Mouse (Mus musculus): ENCODE data around the gene Arhgap45. TPM values are rescaled to one million over a fixed set of nuclear protein-coding genes. Genes with fewer than 3 reads are reported as not detected.
"Not testable (repeated sequence)": the region's sequence is repeated elsewhere in the genome, so short reads cannot be mapped to it uniquely, and the experiment has no call there.

Arhgap45 gene
- polyA plus RNA-seq, 2 experiments: 7.9 to 20.9 TPM

- H3K27me3 ChIP-seq (ENCODE audit: control insufficient read depth, insufficient read depth, low read length): no peaks in the 10 kb centered on the region
- no peaks in the 10 kb centered on the region for H3K36me3 ChIP-seq (replicated peaks; ENCODE audit: control insufficient read depth, insufficient read depth, low read depth)
- no peak overlapping the region for H3K27ac ChIP-seq
- DNase-seq (ENCODE audit: low read depth in 3 of 3, low spot score in 3 of 3): no peak
- H3K4me1 ChIP-seq (replicated peaks; ENCODE audit: control insufficient read depth in 2 of 2, insufficient read depth in 2 of 2, low read length in 1 of 2): peaks cover 8 to 19% of the 10 kb centered on the region in 2 experiments
- no peak for ATAC-seq (ENCODE audit: insufficient read depth)
- 84% methylated on average over 4 of the region's 4 CpGs for WGBS (ENCODE audit: insufficient replicate concordance)
- H3K9me3 ChIP-seq (ENCODE audit: control insufficient read depth, low read length): no peaks in the 10 kb centered on the region
- H3K9ac ChIP-seq (replicated peaks): no peak overlapping the region
- no peak overlapping the region for H3K4me2 ChIP-seq (ENCODE audit: low read depth)
- TF ChIP-seq CTCF (IDR thresholded peaks at IDR 0.05; ENCODE audit: low read depth) (no peak), EP300 (IDR thresholded peaks at IDR 0.05; ENCODE audit: low read depth) (no peak)
- no peak overlapping the region for H3K4me3 ChIP-seq (ENCODE audit: insufficient read depth in 1 of 2, low read depth in 2 of 2, low read length in 2 of 2)
These were observed 27.6 kb downstream of the Arhgap45 start for GRCm38 (mm10) chr10:80044087-80044486.

DNA sequence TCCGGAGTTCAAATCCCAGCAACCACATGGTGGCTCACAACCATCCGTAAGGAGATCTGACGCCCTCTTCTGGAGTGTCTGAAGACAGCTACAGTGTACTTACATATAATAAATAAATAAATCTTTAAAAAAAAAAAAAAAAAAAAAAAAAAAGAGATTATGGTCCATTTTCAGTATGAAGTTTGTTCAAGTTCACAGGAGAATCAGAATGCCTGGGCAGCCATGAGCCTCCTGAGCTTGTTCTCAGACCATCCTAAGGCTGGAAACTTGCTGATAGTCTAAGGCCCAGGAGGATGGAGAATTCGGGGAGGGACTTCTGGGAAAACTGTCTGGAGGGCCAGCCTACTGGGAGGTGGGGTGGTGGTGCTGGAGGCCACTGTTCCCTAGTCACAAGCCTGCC, 28.9 kb downstream of the Arhgap45 start:
- not testable (repeated sequence) for H3K36me3 ChIP-seq (replicated peaks; ENCODE audit: control insufficient read depth, insufficient read depth, low read depth); DNase-seq (ENCODE audit: low read depth in 3 of 3, low spot score in 3 of 3); H3K27ac ChIP-seq; H3K4me2 ChIP-seq (ENCODE audit: low read depth); H3K27me3 ChIP-seq (ENCODE audit: control insufficient read depth, insufficient read depth, low read length); ATAC-seq (ENCODE audit: insufficient read depth); H3K4me3 ChIP-seq (ENCODE audit: insufficient read depth in 1 of 2, low read depth in 2 of 2, low read length in 2 of 2); H3K9me3 ChIP-seq (ENCODE audit: control insufficient read depth, low read length); H3K9ac ChIP-seq (replicated peaks)
- WGBS (ENCODE audit: insufficient replicate concordance): 71% methylated on average over 2 of the region's 4 CpGs
- H3K4me1 ChIP-seq (replicated peaks; ENCODE audit: control insufficient read depth in 2 of 2, insufficient read depth in 2 of 2, low read length in 1 of 2): peaks cover 5 to 18% of the 10 kb centered on the region in 2 experiments

GRCm38 (mm10) chr10:80045766-80046165, 29.3 kb downstream of the Arhgap45 start:
- TF ChIP-seq EP300 (IDR thresholded peaks at IDR 0.05; ENCODE audit: low read depth): no peak
- no peak for TF ChIP-seq CTCF (IDR thresholded peaks at IDR 0.05; ENCODE audit: low read depth)
- H3K4me3 ChIP-seq (ENCODE audit: insufficient read depth in 1 of 2, low read depth in 2 of 2, low read length in 2 of 2): no peak overlapping the region
- H3K4me2 ChIP-seq (ENCODE audit: low read depth): no peak overlapping the region
- H3K36me3 ChIP-seq (replicated peaks; ENCODE audit: control insufficient read depth, insufficient read depth, low read depth): no peaks in the 10 kb centered on the region
- H3K9ac ChIP-seq (replicated peaks): no peak overlapping the region
- no peak overlapping the region for H3K27ac ChIP-seq
- peaks cover 9 to 19% of the 10 kb centered on the region in 2 experiments for H3K4me1 ChIP-seq (replicated peaks; ENCODE audit: control insufficient read depth in 2 of 2, insufficient read depth in 2 of 2, low read length in 1 of 2)
- no peaks in the 10 kb centered on the region for H3K9me3 ChIP-seq (ENCODE audit: control insufficient read depth, low read length)
- ATAC-seq (ENCODE audit: insufficient read depth) (no peak), DNase-seq (ENCODE audit: low read depth in 3 of 3, low spot score in 3 of 3) (no peak)
- 65% methylated on average over 5 of the region's 5 CpGs for WGBS (ENCODE audit: insufficient replicate concordance)
- H3K27me3 ChIP-seq (ENCODE audit: control insufficient read depth, insufficient read depth, low read length): no peaks in the 10 kb centered on the region

GRCm38 (mm10) chr10:80047041-80047565, 30.6 kb downstream of the Arhgap45 start, which contains the start of gene Gpx4:
Gene Gpx4 (plus strand): TSS chr10:80047166.
- Histone ChIP-seq H3K9ac (replicated peaks) (no peak within 1 kb of the TSS), H3K36me3 (replicated peaks; ENCODE audit: control insufficient read depth, insufficient read depth, low read depth) (no peaks in the 10 kb centered on the region), H3K27me3 (ENCODE audit: control insufficient read depth, insufficient read depth, low read length) (no peaks in the 10 kb centered on the region), H3K4me2 (ENCODE audit: low read depth) (no peak within 1 kb of the TSS), H3K27ac (no peak within 1 kb of the TSS), H3K4me1 (replicated peaks; ENCODE audit: control insufficient read depth in 2 of 2, insufficient read depth in 2 of 2, low read length in 1 of 2) (peaks cover 18 to 30% of the 10 kb centered on the region in 2 experiments), H3K4me3 (ENCODE audit: insufficient read depth in 1 of 2, low read depth in 2 of 2, low read length in 2 of 2) (no peak within 1 kb of the TSS), H3K9me3 (ENCODE audit: control insufficient read depth, low read length) (no peaks in the 10 kb centered on the region)
- 74% methylated on average over 9 of the region's 9 CpGs for WGBS (ENCODE audit: insufficient replicate concordance)
- TF ChIP-seq EP300 (IDR thresholded peaks at IDR 0.05; ENCODE audit: low read depth): no peak
- no peak for TF ChIP-seq CTCF (IDR thresholded peaks at IDR 0.05; ENCODE audit: low read depth)
- DNase-seq (ENCODE audit: low read depth in 3 of 3, low spot score in 3 of 3) (no peak), ATAC-seq (ENCODE audit: insufficient read depth) (no peak)

DNA sequence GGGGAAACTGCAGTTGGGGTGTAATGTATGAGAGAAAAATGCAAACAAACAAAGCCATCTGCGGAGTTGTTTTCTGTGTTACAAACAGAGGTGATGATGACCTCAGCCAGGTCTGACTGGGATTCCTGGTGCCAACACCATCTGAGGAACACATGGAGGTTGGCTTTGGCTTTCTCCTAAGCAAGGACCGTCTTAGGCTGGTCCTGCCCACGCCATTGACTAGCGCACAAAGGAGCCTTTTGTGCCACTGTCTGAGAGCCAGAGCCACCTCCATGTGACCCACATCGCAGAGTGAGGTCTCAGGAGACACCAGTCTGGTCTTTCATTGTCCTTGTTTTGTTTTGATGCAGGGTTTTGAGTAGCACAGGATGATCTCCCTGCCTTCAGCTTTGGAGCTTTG, 31.9 kb downstream of the Arhgap45 start:
- H3K36me3 ChIP-seq (replicated peaks; ENCODE audit: control insufficient read depth, insufficient read depth, low read depth): no peaks in the 10 kb centered on the region
- peaks cover 29 to 40% of the 10 kb centered on the region in 2 experiments for H3K4me1 ChIP-seq (replicated peaks; ENCODE audit: control insufficient read depth in 2 of 2, insufficient read depth in 2 of 2, low read length in 1 of 2)
- H3K27ac ChIP-seq: no peak overlapping the region
- no peaks in the 10 kb centered on the region for H3K27me3 ChIP-seq (ENCODE audit: control insufficient read depth, insufficient read depth, low read length)
- no peak overlapping the region for H3K4me2 ChIP-seq (ENCODE audit: low read depth)
- ATAC-seq (ENCODE audit: insufficient read depth) (no peak), DNase-seq (ENCODE audit: low read depth in 3 of 3, low spot score in 3 of 3) (no peak)
- no peak overlapping the region for H3K9ac ChIP-seq (replicated peaks)
- no peak for TF ChIP-seq EP300 (IDR thresholded peaks at IDR 0.05; ENCODE audit: low read depth)
- TF ChIP-seq CTCF (IDR thresholded peaks at IDR 0.05; ENCODE audit: low read depth): no peak
- H3K9me3 ChIP-seq (ENCODE audit: control insufficient read depth, low read length): no peaks in the 10 kb centered on the region
- WGBS (ENCODE audit: insufficient replicate concordance): 55% methylated on average over 5 of the region's 5 CpGs
- no peak overlapping the region for H3K4me3 ChIP-seq (ENCODE audit: insufficient read depth in 1 of 2, low read depth in 2 of 2, low read length in 2 of 2)

Measured in liver, embryonic 14.5 days (tissue).